Mouse (Mus musculus) cerebellum, adult 11-12 months (tissue): ENCODE data around the gene Spint5.
A peak's percentile ranks its signal among the peaks of the same experiment; 100 is the strongest.
"Not testable (repeated sequence)": the region's sequence is repeated elsewhere in the genome, so short reads cannot be mapped to it uniquely, and the experiment has no call there.

ENCODE experiments used
- DNase-seq: peaks from one replicate; pipeline ENCODE4 v3.0.0; 2022

Gene Spint5

GRCm38 (mm10) chr2:164715005-164715404, at the start of gene Spint5:
Spint5 (plus strand) TSS chr2:164715305.
- DNase-seq, result no peak

GRCm38 (mm10) chr2:164670261-164670660, 44.8 kb upstream of the Spint5 start:
- no peak for DNase-seq

- no peak for DNase-seq
These were observed 44.2 kb upstream of the Spint5 start for GRCm38 (mm10) chr2:164670938-164671337.

- DNase-seq, result no peak
These were observed 41.1 kb upstream of the Spint5 start, which contains the start of gene Wfdc11 for GRCm38 (mm10) chr2:164673987-164674386. Wfdc11 (minus strand) TSS chr2:164674087.

- no peak for DNase-seq
These were observed 39.0 kb upstream of the Spint5 start for GRCm38 (mm10) chr2:164676103-164676502.

GRCm38 (mm10) chr2:164676916-164677685, 38.0 kb upstream of the Spint5 start:
- no peak for DNase-seq

- DNase-seq, result peak; percentile 19
These were observed 36.1 kb upstream of the Spint5 start for GRCm38 (mm10) chr2:164678848-164679625.

- no peak for DNase-seq
These were observed 35.2 kb upstream of the Spint5 start for GRCm38 (mm10) chr2:164679906-164680305.

- DNase-seq, result no peak
These were observed 30.3 kb upstream of the Spint5 start, which contains the start of gene Wfdc13 for GRCm38 (mm10) chr2:164684807-164685206. Wfdc13 (plus strand) TSS chr2:164685107.

- no peak for DNase-seq
These were observed 16.9 kb upstream of the Spint5 start, which contains the start of gene Spint4 for GRCm38 (mm10) chr2:164698201-164698600. Spint4 (plus strand) TSS chr2:164698501.

GRCm38 (mm10) chr2:164700959-164701358, 14.1 kb upstream of the Spint5 start:
- DNase-seq, result no peak

GRCm38 (mm10) chr2:164701761-164702160, 13.3 kb upstream of the Spint5 start:
- DNase-seq, result no peak

- DNase-seq, result no peak
These were observed 10.9 kb upstream of the Spint5 start for GRCm38 (mm10) chr2:164704235-164704634.

GRCm38 (mm10) chr2:164705328-164705727, 9.8 kb upstream of the Spint5 start:
- DNase-seq, result no peak

- DNase-seq, result no peak
These were observed 9.1 kb upstream of the Spint5 start for GRCm38 (mm10) chr2:164705991-164706390.

GRCm38 (mm10) chr2:164716194-164716786, 1.2 kb downstream of the Spint5 start:
- not testable (repeated sequence) for DNase-seq

GRCm38 (mm10) chr2:164723276-164723675, 8.2 kb downstream of the Spint5 start:
- no peak for DNase-seq

- peak; percentile 16 for DNase-seq
These were observed 11.0 kb downstream of the Spint5 start for GRCm38 (mm10) chr2:164725895-164726619.

- DNase-seq, result no peak
These were observed 16.6 kb downstream of the Spint5 start for GRCm38 (mm10) chr2:164731719-164732118.

- DNase-seq, result no peak
These were observed 18.2 kb downstream of the Spint5 start for GRCm38 (mm10) chr2:164733259-164733658.

- DNase-seq, result no peak
These were observed 19.7 kb downstream of the Spint5 start for GRCm38 (mm10) chr2:164734839-164735238.

- DNase-seq, result no peak
These were observed 20.3 kb downstream of the Spint5 start for GRCm38 (mm10) chr2:164735446-164735845.
